Mouse (Mus musculus): ENCODE data around the gene Cutc. TPM values are rescaled to one million over a fixed set of nuclear protein-coding genes. Genes with fewer than 3 reads are reported as not detected.

Gene Cutc
- polyA plus RNA-seq, 1 experiment from 2014 or later, result 19.4 TPM

DNA sequence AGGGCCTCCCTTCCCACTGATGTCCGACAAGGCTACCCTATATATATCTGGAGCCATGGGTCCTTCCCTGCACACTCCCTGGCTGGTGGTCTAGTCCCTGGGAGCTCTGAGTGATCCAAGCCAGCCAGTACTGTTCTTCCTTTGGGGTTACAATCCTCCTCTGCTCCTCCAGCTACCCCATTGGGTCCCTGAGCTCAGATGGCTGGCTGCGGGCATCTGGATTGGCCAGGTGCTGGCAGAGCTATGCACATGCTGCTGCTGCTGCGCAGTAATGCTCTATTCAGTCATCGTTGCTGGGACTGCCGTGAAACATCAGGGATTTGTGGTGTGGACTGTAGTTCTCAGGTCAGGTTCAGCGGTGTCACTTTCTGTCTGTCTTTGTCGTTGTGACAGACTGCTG lies 28.0 kb upstream of the Cutc start:
- ATAC-seq (ENCODE audit: low FRiP score, low TSS enrichment) (no peak), DNase-seq (ENCODE audit: low spot score) (no peak)
- WGBS, result 88% methylated on average over 7 of the region's 7 CpGs
- H3K27ac ChIP-seq (replicated peaks), result no peak overlapping the region
- H3K9me3 ChIP-seq (ENCODE audit: control insufficient read depth, low read length), result no peaks in the 10 kb centered on the region
- H3K4me2 ChIP-seq (replicated peaks; ENCODE audit: low read depth), result no peak overlapping the region
- H3K4me3 ChIP-seq (ENCODE audit: low read depth, low read length), result no peak overlapping the region
- no peak overlapping the region for H3K9ac ChIP-seq (ENCODE audit: low read length)
- peaks cover 23% of the 10 kb centered on the region for H3K36me3 ChIP-seq (ENCODE audit: control insufficient read depth, insufficient read depth, low read length)
- no peaks in the 10 kb centered on the region for H3K4me1 ChIP-seq (replicated peaks; ENCODE audit: control insufficient read depth, insufficient read depth)
- no peaks in the 10 kb centered on the region for H3K27me3 ChIP-seq (ENCODE audit: control insufficient read depth, insufficient read depth, low read length)
- no peak for TF ChIP-seq CTCF (IDR thresholded peaks at IDR 0.05; ENCODE audit: low read depth)
- TF ChIP-seq EP300 (optimal IDR thresholded peaks at IDR 0.05), result no peak

DNA sequence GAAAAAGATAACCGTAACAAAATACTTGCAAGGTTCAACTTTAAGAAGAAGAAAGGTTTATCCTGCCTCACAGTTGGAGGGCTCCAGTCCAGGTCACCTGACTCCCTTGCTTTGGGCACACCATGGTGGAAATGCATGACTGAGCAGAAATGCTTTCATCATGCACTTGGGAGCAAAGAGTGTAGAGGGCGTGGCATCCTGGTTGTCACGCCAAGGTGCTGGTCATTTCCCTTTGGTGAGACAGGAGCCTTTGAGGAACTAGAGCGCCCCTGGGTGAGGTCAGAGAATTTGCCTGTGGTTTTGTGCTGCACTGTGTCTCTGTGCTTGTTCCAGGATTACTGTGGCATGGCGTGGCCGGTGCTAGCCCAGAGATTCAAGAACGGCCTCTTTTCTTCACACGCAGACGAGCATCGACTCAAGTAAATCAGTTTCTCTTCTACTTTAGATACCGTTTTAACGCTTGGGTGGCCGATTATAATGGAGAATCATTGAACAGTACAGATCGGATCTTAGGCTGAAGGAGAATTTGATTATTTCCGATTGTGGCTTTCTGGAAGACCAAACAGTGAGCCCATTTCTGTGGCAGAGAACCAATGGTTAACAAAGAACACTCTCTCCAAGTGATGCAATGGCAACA lies 26.2 kb upstream of the Cutc start:
- Histone ChIP-seq H3K4me3 (ENCODE audit: low read depth, low read length) (no peak overlapping the region), H3K9me3 (ENCODE audit: control insufficient read depth, low read length) (no peaks in the 10 kb centered on the region), H3K9ac (ENCODE audit: low read length) (no peak overlapping the region), H3K27ac (replicated peaks) (no peak overlapping the region), H3K27me3 (ENCODE audit: control insufficient read depth, insufficient read depth, low read length) (no peaks in the 10 kb centered on the region), H3K36me3 (ENCODE audit: control insufficient read depth, insufficient read depth, low read length) (peaks cover 23% of the 10 kb centered on the region), H3K4me1 (replicated peaks; ENCODE audit: control insufficient read depth, insufficient read depth) (no peaks in the 10 kb centered on the region), H3K4me2 (replicated peaks; ENCODE audit: low read depth) (no peak overlapping the region)
- peak; percentile 63 for ATAC-seq (ENCODE audit: low FRiP score, low TSS enrichment)
- DNase-seq (ENCODE audit: low spot score), result no peak
- TF ChIP-seq CTCF (IDR thresholded peaks at IDR 0.05; ENCODE audit: low read depth) (no peak), EP300 (optimal IDR thresholded peaks at IDR 0.05) (no peak)
- WGBS, result 91% methylated on average over 15 of the region's 15 CpGs

DNA sequence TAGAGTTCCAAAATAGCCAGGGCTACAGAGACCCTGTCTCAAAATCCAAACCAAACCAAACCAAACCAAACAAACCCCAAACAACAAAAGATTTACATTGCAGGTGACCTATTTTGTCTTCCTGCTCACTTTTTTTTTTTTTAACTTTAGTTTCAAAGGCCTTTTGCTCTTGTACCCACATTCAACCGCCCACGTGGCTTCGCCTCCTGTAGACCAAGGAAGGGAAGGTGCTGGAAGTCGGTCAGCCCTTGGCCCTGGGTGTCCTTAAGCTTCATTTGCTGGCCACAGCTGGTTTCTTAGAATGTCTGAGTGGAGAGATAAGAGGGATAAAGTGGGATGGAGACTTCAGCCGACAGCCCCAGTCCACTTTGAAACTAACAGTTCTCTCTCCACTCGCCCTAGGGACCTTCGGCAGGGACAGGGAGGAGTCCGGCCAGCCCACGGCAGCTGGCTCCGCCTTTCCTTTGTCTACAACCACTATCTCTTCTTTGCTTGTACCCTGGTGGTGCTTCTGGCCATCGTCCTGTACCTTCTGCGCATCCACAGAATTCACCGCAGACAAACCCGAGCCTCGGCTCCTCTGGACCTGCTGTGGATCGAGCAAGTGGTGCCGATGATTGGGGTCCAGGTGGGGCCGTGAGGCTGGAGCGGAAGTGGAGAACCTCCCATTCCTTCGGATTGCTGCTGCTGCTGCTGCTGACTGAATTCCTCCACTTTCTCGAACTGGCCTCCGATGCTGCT lies 23.3 kb upstream of the Cutc start:
- Histone ChIP-seq H3K4me1 (replicated peaks; ENCODE audit: control insufficient read depth, insufficient read depth) (no peaks in the 10 kb centered on the region), H3K9ac (ENCODE audit: low read length) (no peak overlapping the region), H3K4me2 (replicated peaks; ENCODE audit: low read depth) (peak overlapping the region; percentile 11; the same call in 1 of the 2 replicates), H3K36me3 (ENCODE audit: control insufficient read depth, insufficient read depth, low read length) (peaks cover 27% of the 10 kb centered on the region), H3K27me3 (ENCODE audit: control insufficient read depth, insufficient read depth, low read length) (no peaks in the 10 kb centered on the region), H3K9me3 (ENCODE audit: control insufficient read depth, low read length) (no peaks in the 10 kb centered on the region), H3K27ac (replicated peaks) (no peak overlapping the region), H3K4me3 (ENCODE audit: low read depth, low read length) (peak overlapping the region; percentile 15; the same call in 1 of the 2 replicates)
- 54% methylated on average over 22 of the region's 22 CpGs for WGBS
- no peak for TF ChIP-seq CTCF (IDR thresholded peaks at IDR 0.05; ENCODE audit: low read depth)
- no peak for TF ChIP-seq EP300 (optimal IDR thresholded peaks at IDR 0.05)
- DNase-seq (ENCODE audit: low spot score), result no peak
- ATAC-seq (ENCODE audit: low FRiP score, low TSS enrichment), result no peak

DNA sequence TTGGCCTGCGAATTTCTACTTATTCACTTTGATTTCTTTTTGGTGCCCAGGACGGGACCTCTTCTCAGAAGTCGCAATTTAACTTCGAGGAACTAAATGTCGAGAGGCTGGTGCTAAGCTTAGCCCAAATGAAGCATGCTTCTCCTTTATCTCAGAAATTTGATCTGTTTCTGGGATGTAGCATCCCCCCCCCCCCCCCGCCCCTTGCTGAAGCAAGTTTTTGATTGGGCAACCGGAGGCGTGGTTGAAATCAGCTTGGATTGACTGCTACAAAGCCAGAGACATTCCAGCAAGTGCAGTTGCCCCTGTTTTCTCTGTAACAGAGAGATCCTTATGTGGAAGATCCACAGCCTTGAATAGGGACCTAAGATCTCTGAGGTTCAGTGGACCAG lies 22.8 kb upstream of the Cutc start:
- Histone ChIP-seq H3K27me3 (ENCODE audit: control insufficient read depth, insufficient read depth, low read length) (no peaks in the 10 kb centered on the region), H3K27ac (replicated peaks) (no peak overlapping the region), H3K36me3 (ENCODE audit: control insufficient read depth, insufficient read depth, low read length) (peaks cover 28% of the 10 kb centered on the region)

DNA sequence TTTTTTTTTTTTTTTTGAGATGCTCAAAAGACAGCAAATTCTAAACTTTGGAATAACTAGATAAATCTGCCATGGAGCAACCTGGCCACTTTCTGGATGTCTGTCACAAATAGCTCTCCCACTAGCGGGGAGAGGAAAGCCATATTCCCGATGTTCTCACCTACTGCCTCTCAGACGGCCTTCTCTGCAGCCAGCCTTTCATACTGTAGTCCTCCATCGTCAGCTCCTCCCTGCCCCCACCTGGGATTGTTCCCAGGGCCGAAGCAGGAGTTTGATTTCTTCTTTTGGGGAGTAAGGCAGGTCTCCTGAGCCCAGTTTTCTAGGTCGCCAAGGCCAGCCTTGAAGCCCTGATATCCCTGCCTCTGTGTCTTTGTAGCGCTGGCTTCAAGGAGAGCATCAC lies 21.6 kb upstream of the Cutc start:
- 71% methylated on average over 7 of the region's 7 CpGs for WGBS
- Histone ChIP-seq H3K9me3 (ENCODE audit: control insufficient read depth, low read length) (no peaks in the 10 kb centered on the region), H3K4me2 (replicated peaks; ENCODE audit: low read depth) (no peak overlapping the region), H3K36me3 (ENCODE audit: control insufficient read depth, insufficient read depth, low read length) (peaks cover 28% of the 10 kb centered on the region), H3K4me1 (replicated peaks; ENCODE audit: control insufficient read depth, insufficient read depth) (no peaks in the 10 kb centered on the region), H3K27ac (replicated peaks) (no peak overlapping the region), H3K9ac (ENCODE audit: low read length) (no peak overlapping the region), H3K4me3 (ENCODE audit: low read depth, low read length) (no peak overlapping the region), H3K27me3 (ENCODE audit: control insufficient read depth, insufficient read depth, low read length) (no peaks in the 10 kb centered on the region)
- no peak for TF ChIP-seq EP300 (optimal IDR thresholded peaks at IDR 0.05)
- no peak for TF ChIP-seq CTCF (IDR thresholded peaks at IDR 0.05; ENCODE audit: low read depth)
- no peak for DNase-seq (ENCODE audit: low spot score)
- ATAC-seq (ENCODE audit: low FRiP score, low TSS enrichment), result no peak

More for the DNA sequence above, 22.8 kb upstream of the Cutc start:
- Histone ChIP-seq H3K4me2 (replicated peaks; ENCODE audit: low read depth) (peak overlapping the region; percentile 11; the same call in 1 of the 2 replicates), H3K4me1 (replicated peaks; ENCODE audit: control insufficient read depth, insufficient read depth) (no peaks in the 10 kb centered on the region), H3K9ac (ENCODE audit: low read length) (no peak overlapping the region), H3K4me3 (ENCODE audit: low read depth, low read length) (peak overlapping the region; percentile 15; the same call in 1 of the 2 replicates), H3K9me3 (ENCODE audit: control insufficient read depth, low read length) (no peaks in the 10 kb centered on the region)
- ATAC-seq (ENCODE audit: low FRiP score, low TSS enrichment) (no peak), DNase-seq (ENCODE audit: low spot score) (no peak)
- 38% methylated on average over 8 of the region's 8 CpGs for WGBS
- TF ChIP-seq CTCF (IDR thresholded peaks at IDR 0.05; ENCODE audit: low read depth) (no peak), EP300 (optimal IDR thresholded peaks at IDR 0.05) (no peak)

DNA sequence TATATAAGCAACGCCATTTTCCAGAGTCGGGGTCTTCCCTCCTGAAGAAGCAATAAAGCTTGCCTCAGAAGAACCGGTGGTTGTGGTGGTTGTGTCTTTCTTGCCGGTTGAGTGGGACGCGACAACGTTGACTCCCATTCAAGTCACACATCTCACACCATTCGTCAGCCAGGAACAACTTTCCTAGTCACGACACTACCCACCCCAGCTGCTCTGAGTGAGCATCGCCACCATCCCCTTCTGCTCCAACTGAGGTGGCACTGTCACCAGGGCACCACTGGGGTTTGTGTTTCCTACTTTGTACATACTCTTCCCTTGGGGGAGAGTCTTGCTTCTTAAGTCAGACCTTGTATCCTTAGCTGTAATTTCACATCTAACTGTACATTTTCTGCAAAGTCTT lies 14.4 kb upstream of the Cutc start:
- H3K4me1 ChIP-seq (replicated peaks; ENCODE audit: control insufficient read depth, insufficient read depth), result no peaks in the 10 kb centered on the region
- peaks cover 37% of the 10 kb centered on the region for H3K36me3 ChIP-seq (ENCODE audit: control insufficient read depth, insufficient read depth, low read length)
- H3K4me3 ChIP-seq (ENCODE audit: low read depth, low read length), result no peak overlapping the region
- H3K27ac ChIP-seq (replicated peaks), result no peak overlapping the region
- no peaks in the 10 kb centered on the region for H3K9me3 ChIP-seq (ENCODE audit: control insufficient read depth, low read length)
- ATAC-seq (ENCODE audit: low FRiP score, low TSS enrichment) (no peak), DNase-seq (ENCODE audit: low spot score) (no peak)
- WGBS, result 96% methylated on average over 10 of the region's 10 CpGs
- TF ChIP-seq CTCF (IDR thresholded peaks at IDR 0.05; ENCODE audit: low read depth), result no peak
- no peak for TF ChIP-seq EP300 (optimal IDR thresholded peaks at IDR 0.05)
- H3K9ac ChIP-seq (ENCODE audit: low read length), result no peak overlapping the region
- no peaks in the 10 kb centered on the region for H3K27me3 ChIP-seq (ENCODE audit: control insufficient read depth, insufficient read depth, low read length)
- no peak overlapping the region for H3K4me2 ChIP-seq (replicated peaks; ENCODE audit: low read depth)

Measured in stomach, postnatal 0 days (tissue).